ENCODE assay signal across 14 mouse cellular contexts in the genomic region with DNA sequence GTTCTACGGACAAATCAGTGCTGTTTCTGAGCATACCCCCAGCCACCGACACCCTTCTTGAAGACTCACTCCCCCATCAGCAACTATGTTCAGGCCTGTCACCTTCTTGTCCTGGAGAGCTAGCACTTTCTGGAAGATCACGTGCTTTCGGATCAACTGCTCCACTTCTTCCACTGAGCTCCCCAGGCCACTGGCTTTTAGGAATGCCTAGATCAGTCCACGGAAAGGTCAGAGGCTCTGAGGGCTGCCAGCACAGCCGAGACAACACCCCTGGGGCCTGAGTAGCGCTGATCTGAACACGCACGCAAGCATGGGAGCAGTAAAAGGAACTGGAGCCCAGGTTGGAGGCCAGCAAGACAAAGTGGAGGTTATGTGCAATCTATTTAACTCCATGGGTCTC. TPM values are rescaled to one million over a fixed set of nuclear protein-coding genes. Genes with fewer than 3 reads are reported as not detected.
A peak's percentile ranks its signal among the peaks of the same experiment; 100 is the strongest.
DNase-seq lines count a peak whose midpoint lies in the region; ATAC-seq and TF ChIP-seq lines count a peak whose summit lies in the region.
"Had no signal": no experiment of that assay in that cellular context is flagged by ENCODE, and none has a peak within 500 bp of the region (broad histone marks: within the 10 kb centered on the region; RNA-seq: fewer than 3 reads in every experiment).

No protein-coding gene starts in this region.

- H3K9ac ChIP-seq in lung, embryonic 16.5 days (ENCODE audit: low read length): no peak overlapping the region
- H3K9ac ChIP-seq: embryonic facial prominence, embryonic 12.5 days; heart, embryonic 13.5 days; hindbrain, embryonic 15.5 days had no signal

- peak overlapping the region; percentile 58 for H3K27ac ChIP-seq in kidney, adult 2 months (ENCODE audit: insufficient read depth, low read depth, low read length)
- peak overlapping the region; percentile 87 for H3K27ac ChIP-seq in lung, embryonic 16.5 days (ENCODE audit: low read length)
- no peak overlapping the region for H3K27ac ChIP-seq in midbrain, embryonic 10.5 days (replicated peaks)
- H3K27ac ChIP-seq: embryonic facial prominence, embryonic 12.5 days; heart, embryonic 13.5 days; hindbrain, embryonic 15.5 days had no signal

- H3K4me2 ChIP-seq in lung, embryonic 16.5 days (ENCODE audit: low read depth, low read length): no peak overlapping the region
- H3K4me2 ChIP-seq: embryonic facial prominence, embryonic 12.5 days; heart, embryonic 13.5 days; hindbrain, embryonic 15.5 days; liver, embryonic 11.5 days had no signal

- no peaks in the 10 kb centered on the region for H3K9me3 ChIP-seq in lung, embryonic 16.5 days (ENCODE audit: control insufficient read depth, low read length)
- H3K9me3 ChIP-seq in midbrain, embryonic 10.5 days (replicated peaks): no peaks in the 10 kb centered on the region
- H3K9me3 ChIP-seq: embryonic facial prominence, embryonic 12.5 days; heart, embryonic 13.5 days; hindbrain, embryonic 15.5 days had no signal

- 39% methylated on average over 9 of the region's 9 CpGs for WGBS in kidney, adult 2 months
- 55% methylated on average over 9 of the region's 9 CpGs for WGBS in lung, embryonic 16.5 days
- 83% methylated on average over 9 of the region's 9 CpGs for WGBS in midbrain, embryonic 10.5 days

- no peaks in the 10 kb centered on the region for H3K36me3 ChIP-seq in kidney, adult 2 months (ENCODE audit: control insufficient read depth, insufficient read depth, low read length)
- no peaks in the 10 kb centered on the region for H3K36me3 ChIP-seq in lung, embryonic 16.5 days (ENCODE audit: control insufficient read depth, insufficient read depth, low read length)
- no peaks in the 10 kb centered on the region for H3K36me3 ChIP-seq in midbrain, embryonic 10.5 days
- H3K36me3 ChIP-seq: embryonic facial prominence, embryonic 12.5 days; heart, embryonic 13.5 days; hindbrain, embryonic 15.5 days had no signal

- no peak for TF ChIP-seq POLR2A in kidney, adult 2 months (IDR thresholded peaks at IDR 0.05; ENCODE audit: low read depth, low read length)

- no peak overlapping the region for H3K4me3 ChIP-seq in kidney, adult 2 months (ENCODE audit: insufficient read depth, low read depth, low read length)
- H3K4me3 ChIP-seq in lung, embryonic 16.5 days (ENCODE audit: low read length): no peak overlapping the region
- H3K4me3 ChIP-seq in midbrain, embryonic 10.5 days: no peak overlapping the region
- H3K4me3 ChIP-seq: embryonic facial prominence, embryonic 12.5 days; heart, embryonic 13.5 days; hindbrain, embryonic 15.5 days had no signal

- no peak for TF ChIP-seq CTCF in kidney, adult 2 months (conservative IDR thresholded peaks at IDR 0.05; ENCODE audit: insufficient read depth, insufficient read length, low read depth, low read length)

- peak; percentile 69 for DNase-seq in adrenal gland, postnatal 14 days
- no peak for DNase-seq in adrenal gland, postnatal 4 days (ENCODE audit: low spot score in 2 of 2)
- peak; percentile 64 for DNase-seq in ZHBTc4 (ENCODE audit: low read depth, low spot score)
- peak; percentile 56 for DNase-seq in kidney, adult 2 months
- no peak for DNase-seq in thymus, postnatal 25 days
- DNase-seq in midbrain, embryonic 10.5 days (ENCODE audit: low spot score): no peak
- DNase-seq in layer of hippocampus, postnatal 25 days (ENCODE audit: extremely low spot score in 1 of 2, low spot score in 1 of 2): no peak
- DNase-seq: cerebellum, postnatal 10 days had no signal

- no peak for ATAC-seq in lung, embryonic 16.5 days (ENCODE audit: low read depth)
- ATAC-seq: forebrain, embryonic 14.5 days had no signal

- H3K4me1 ChIP-seq in kidney, adult 2 months (ENCODE audit: control insufficient read depth, insufficient read depth, low read length): no peaks in the 10 kb centered on the region
- H3K4me1 ChIP-seq in lung, embryonic 16.5 days (replicated peaks; ENCODE audit: control insufficient read depth, insufficient read depth, low read length): peaks cover 17% of the 10 kb centered on the region
- H3K4me1 ChIP-seq in midbrain, embryonic 10.5 days: no peaks in the 10 kb centered on the region; the same call in none of the 2 replicates
- H3K4me1 ChIP-seq: embryonic facial prominence, embryonic 12.5 days; hindbrain, embryonic 15.5 days had no signal

- H3K27me3 ChIP-seq in kidney, adult 2 months (replicated peaks; ENCODE audit: control insufficient read depth, insufficient read depth, low read length): no peaks in the 10 kb centered on the region
- no peaks in the 10 kb centered on the region for H3K27me3 ChIP-seq in lung, embryonic 16.5 days (ENCODE audit: control insufficient read depth, insufficient read depth, low read depth, low read length)
- H3K27me3 ChIP-seq in midbrain, embryonic 10.5 days (ENCODE audit: low read depth, poor library complexity, severe bottlenecking): no peaks in the 10 kb centered on the region
- H3K27me3 ChIP-seq: embryonic facial prominence, embryonic 12.5 days; hindbrain, embryonic 15.5 days had no signal

RNA-seq across cellular contexts. Expression of gene Pla2g4b, which starts 27.4 kb away (rescaled TPM):
- 2.9 and 4.8 TPM in 2 replicates for total RNA-seq in adrenal gland, postnatal 14 days (2021)
- 1 to 10 TPM; 3.6 to 3.7 TPM for total RNA-seq in adrenal gland, postnatal 4 days (2021)
- 1.6 and 1.8 TPM in 2 replicates for polyA plus RNA-seq in kidney, adult 2 months (2012; rRNA removed)
- polyA plus RNA-seq in lung, embryonic 16.5 days (2015; fragmentation: Nextera tagmentation; extraction: Ambion mirVana): 1.1 and 1.4 TPM in 2 replicates
- 2.4 and 2.8 TPM in 2 replicates for polyA plus RNA-seq in midbrain, embryonic 10.5 days (2016; fragmentation: Nextera tagmentation; extraction: Ambion mirVana)
- total RNA-seq in layer of hippocampus, postnatal 25 days (2021): 1 to 10 TPM; 3.3 TPM

RNA-seq across cellular contexts. Expression of gene Gm28042, which starts 33.4 kb away (rescaled TPM):
- 0.85 and 1.2 TPM in 2 replicates for total RNA-seq in adrenal gland, postnatal 14 days (2021)
- total RNA-seq in adrenal gland, postnatal 4 days (2021): 1 to 10 TPM; 1.5 to 4.2 TPM
- 2.0 and 2.4 TPM in 2 replicates for polyA plus RNA-seq in kidney, adult 2 months (2012; rRNA removed)
- polyA plus RNA-seq in lung, embryonic 16.5 days (2015; fragmentation: Nextera tagmentation; extraction: Ambion mirVana): 2.3 and 4.3 TPM in 2 replicates
- polyA plus RNA-seq in midbrain, embryonic 10.5 days (2016; fragmentation: Nextera tagmentation; extraction: Ambion mirVana): 5.2 and 6.8 TPM in 2 replicates
- 1 to 10 TPM; 1.5 to 2.1 TPM for total RNA-seq in layer of hippocampus, postnatal 25 days (2021)

RNA-seq across cellular contexts. Expression of gene Jmjd7, which starts 33.4 kb away (rescaled TPM):
- 8.3 and 12.1 TPM in 2 replicates for total RNA-seq in adrenal gland, postnatal 14 days (2021)
- 10 to 100 TPM; 15.0 to 16.8 TPM for total RNA-seq in adrenal gland, postnatal 4 days (2021)
- 8.9 and 9.0 TPM in 2 replicates for polyA plus RNA-seq in kidney, adult 2 months (2012; rRNA removed)
- 21.2 and 22.9 TPM in 2 replicates for polyA plus RNA-seq in lung, embryonic 16.5 days (2015; fragmentation: Nextera tagmentation; extraction: Ambion mirVana)
- 21.2 and 27.5 TPM in 2 replicates for polyA plus RNA-seq in midbrain, embryonic 10.5 days (2016; fragmentation: Nextera tagmentation; extraction: Ambion mirVana)
- total RNA-seq in layer of hippocampus, postnatal 25 days (2021): 1 to 10 TPM; 4.2 to 5.3 TPM

Comparison
In these comparisons a context has a peak if more than half of its experiments do, and no peak if none do; other contexts are left out.
1. DNase-seq: peak in adrenal gland, postnatal 14 days (single experiment), ZHBTc4 (single experiment) and kidney, adult 2 months (single experiment); none in adrenal gland, postnatal 4 days (0 of 2), thymus, postnatal 25 days (single experiment), midbrain, embryonic 10.5 days (single experiment) and layer of hippocampus, postnatal 25 days (0 of 2).